Mouse (Mus musculus): ENCODE measurements around the gene Hoxd12. TPM values are rescaled to one million over a fixed set of nuclear protein-coding genes. Genes with fewer than 3 reads are reported as not detected.

Hoxd12 gene
- polyA plus RNA-seq, 1 experiment = not detected

DNA sequence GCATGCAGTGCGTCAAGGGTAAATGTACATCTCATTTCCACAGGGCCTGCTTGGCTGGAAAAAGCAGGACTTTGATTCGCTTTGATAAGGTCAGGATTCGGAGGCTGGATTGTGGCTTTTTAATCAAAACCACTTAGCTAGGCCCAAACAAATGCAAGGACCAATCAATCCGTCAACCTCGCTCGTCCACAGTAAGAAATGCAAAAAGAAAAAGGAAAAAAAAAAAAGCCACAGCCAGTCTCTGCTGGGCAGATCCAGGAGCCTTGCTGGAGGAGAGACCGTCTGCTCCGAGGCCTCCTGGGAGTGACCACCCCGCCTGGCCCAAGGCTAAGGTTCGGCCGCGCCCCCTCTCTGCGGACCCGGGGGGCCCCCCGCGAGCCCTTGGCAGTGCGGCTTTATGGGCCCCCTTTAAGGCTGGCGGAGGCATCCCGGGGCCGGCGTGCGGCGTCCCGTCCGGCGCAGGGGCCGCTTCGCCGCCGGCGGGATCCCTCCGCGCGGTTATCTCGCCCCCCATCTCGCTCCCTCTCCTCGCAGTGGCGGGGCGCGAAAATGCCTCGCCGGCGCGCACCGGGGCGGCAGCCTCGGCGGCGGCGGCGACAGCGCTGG is 29.7 kb downstream of the Hoxd12 start, which contains the start of gene Hoxd8:
Hoxd8 (plus strand) TSS at position 223 of the 606 bp plus-strand sequence.
- H3K4me1 ChIP-seq (ENCODE audit: control insufficient read depth, insufficient read depth, insufficient read length, low read length) = peaks cover 2% of the 10 kb centered on the region; the same call in 1 of the 2 replicates
- peak within 1 kb of the TSS; percentile 70 for H3K27ac ChIP-seq (replicated peaks; ENCODE audit: low read depth, low read length)
- H3K4me3 ChIP-seq (ENCODE audit: insufficient read depth, low read depth, low read length) = peak within 1 kb of the TSS; percentile 79

- peak overlapping the region; percentile 64 for H3K27ac ChIP-seq (replicated peaks; ENCODE audit: low read depth, low read length)
- peaks cover 2% of the 10 kb centered on the region; the same call in 1 of the 2 replicates for H3K4me1 ChIP-seq (ENCODE audit: control insufficient read depth, insufficient read depth, insufficient read length, low read length)
- H3K4me3 ChIP-seq (ENCODE audit: insufficient read depth, low read depth, low read length) = peak overlapping the region; percentile 79
These were observed 30.2 kb downstream of the Hoxd12 start for GRCm38 (mm10) chr2:74704999-74705466.

DNA sequence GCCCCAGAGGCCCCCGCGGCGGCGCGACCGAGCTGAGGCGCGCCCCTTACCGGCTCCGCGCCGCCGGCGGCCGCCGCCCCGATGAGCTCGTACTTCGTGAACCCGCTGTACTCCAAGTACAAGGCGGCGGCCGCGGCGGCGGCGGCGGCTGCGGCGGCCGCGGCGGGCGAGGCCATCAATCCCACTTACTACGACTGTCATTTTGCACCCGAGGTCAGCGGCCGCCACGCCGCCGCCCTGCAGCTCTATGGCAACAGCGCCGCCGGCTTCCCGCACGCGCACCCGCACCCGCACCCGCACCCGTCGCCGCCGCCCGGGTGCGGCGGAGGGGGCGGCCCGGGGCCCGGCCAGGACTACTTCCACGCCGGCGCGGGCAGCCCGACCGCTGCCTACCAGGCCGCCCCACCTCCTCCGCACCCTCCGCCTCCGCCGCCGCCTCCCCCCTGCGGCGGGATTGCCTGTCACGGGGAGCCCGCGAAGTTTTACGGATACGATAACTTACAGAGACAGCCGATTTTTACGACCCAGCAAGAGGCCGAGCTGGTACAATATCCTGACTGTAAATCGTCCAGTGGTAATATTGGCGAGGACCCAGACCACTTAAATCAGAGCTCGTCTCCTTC is 30.8 kb downstream of the Hoxd12 start:
- Histone ChIP-seq H3K4me1 (ENCODE audit: control insufficient read depth, insufficient read depth, insufficient read length, low read length) (peaks cover 2% of the 10 kb centered on the region; the same call in 1 of the 2 replicates), H3K4me3 (ENCODE audit: insufficient read depth, low read depth, low read length) (peak overlapping the region; percentile 79), H3K27ac (replicated peaks; ENCODE audit: low read depth, low read length) (peak overlapping the region; percentile 70)

DNA sequence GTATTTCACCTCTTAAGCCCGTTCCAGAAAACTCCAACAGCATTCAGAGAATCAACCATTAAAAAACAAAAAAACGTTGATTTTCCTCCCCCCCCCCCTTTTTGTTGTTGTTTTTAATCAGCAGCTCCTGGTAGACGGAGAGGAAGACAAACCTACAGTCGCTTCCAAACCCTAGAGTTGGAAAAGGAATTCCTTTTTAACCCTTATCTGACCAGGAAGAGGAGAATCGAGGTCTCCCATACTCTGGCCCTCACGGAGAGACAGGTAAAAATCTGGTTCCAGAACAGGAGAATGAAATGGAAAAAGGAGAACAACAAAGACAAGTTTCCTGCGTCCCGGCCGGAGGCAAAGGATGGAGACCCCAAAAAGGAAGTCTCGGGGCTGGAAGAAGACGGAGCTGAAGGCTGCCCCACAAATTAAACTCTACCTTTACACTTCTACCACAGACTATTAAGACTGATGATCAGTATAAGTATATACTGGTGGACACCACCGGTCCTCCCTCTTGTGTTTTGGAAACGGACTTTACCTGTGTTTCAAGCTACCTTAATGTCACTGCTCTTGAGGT is 31.7 kb downstream of the Hoxd12 start:
- no peak overlapping the region for H3K27ac ChIP-seq (replicated peaks; ENCODE audit: low read depth, low read length)
- peaks cover 2% of the 10 kb centered on the region; the same call in 1 of the 2 replicates for H3K4me1 ChIP-seq (ENCODE audit: control insufficient read depth, insufficient read depth, insufficient read length, low read length)
- peak overlapping the region; percentile 79 for H3K4me3 ChIP-seq (ENCODE audit: insufficient read depth, low read depth, low read length)

DNA sequence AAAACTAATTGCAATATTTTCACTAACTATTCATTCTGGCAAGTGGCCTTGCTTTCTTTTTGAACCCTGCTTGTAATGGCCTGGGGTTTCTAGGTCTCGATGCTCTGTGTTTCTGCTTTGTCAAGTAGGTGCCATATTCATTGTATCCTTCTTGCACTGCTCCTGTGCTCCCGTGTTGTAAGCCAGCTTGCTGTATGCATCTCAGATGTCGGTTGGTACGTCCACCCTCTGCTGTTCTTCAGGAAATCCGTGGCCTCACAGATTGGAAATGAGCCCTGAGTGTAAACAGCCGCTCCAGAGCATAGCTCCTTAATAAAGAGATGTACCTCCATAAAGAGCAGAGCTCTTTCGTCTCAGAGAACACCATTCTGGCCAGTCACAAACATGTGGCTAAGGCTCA is 32.8 kb downstream of the Hoxd12 start:
- H3K4me1 ChIP-seq (ENCODE audit: control insufficient read depth, insufficient read depth, insufficient read length, low read length) = peaks cover 2% of the 10 kb centered on the region; the same call in 1 of the 2 replicates
- H3K4me3 ChIP-seq (ENCODE audit: insufficient read depth, low read depth, low read length) = no peak overlapping the region
- H3K27ac ChIP-seq (replicated peaks; ENCODE audit: low read depth, low read length) = no peak overlapping the region

- Histone ChIP-seq H3K4me1 (ENCODE audit: control insufficient read depth, insufficient read depth, insufficient read length, low read length) (peaks cover 2% of the 10 kb centered on the region; the same call in 1 of the 2 replicates), H3K27ac (replicated peaks; ENCODE audit: low read depth, low read length) (no peak overlapping the region), H3K4me3 (ENCODE audit: insufficient read depth, low read depth, low read length) (no peak overlapping the region)
These were observed 33.9 kb downstream of the Hoxd12 start for GRCm38 (mm10) chr2:74708676-74709075.

DNA sequence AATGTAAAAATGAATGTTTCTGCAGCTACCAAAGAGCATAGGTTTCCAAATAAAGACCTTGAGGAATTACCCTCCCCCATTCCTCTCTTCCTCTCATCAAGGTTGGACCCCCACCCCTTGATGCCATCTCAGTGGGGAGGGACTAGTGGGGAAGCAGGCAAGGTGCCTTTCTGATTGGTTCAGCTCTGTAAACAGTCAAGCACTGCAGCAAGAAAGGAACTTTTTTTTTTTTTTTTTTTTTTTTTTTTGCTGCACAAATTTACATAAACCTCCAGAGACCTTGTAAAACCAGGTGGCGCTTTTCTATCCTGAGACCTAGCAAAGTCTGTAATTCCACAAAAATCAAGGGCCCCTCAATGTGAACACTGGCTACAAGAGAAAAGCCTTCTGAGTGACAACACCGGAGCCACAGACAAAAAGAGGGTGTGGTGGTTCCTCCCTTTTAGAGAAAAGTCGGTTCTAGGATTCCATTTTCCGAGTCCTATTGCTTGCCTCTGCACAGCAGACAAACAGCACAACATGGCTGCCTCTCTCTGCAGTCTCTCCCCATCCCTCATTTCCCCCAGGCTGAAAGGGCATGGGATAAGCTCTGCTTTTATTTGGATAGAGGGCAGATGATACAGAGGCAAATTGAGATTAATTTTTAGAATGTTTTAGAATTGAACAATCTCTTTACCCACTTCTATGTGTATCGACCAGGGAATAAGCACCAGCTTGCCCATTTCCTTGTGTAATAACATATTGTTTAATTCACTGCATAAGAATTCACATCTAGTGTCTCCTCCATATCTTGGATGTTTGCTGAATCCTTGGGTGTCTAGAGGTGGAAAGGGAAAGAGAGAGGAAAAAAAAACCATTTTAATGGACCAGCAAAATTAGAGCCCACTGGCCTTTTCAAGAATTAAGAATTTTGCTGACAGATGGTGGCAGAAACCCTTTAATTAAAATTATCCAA is 34.9 kb downstream of the Hoxd12 start:
- no peak overlapping the region for H3K27ac ChIP-seq (replicated peaks; ENCODE audit: low read depth, low read length)
- H3K4me3 ChIP-seq (ENCODE audit: insufficient read depth, low read depth, low read length) = no peak overlapping the region
- peaks cover 2% of the 10 kb centered on the region; the same call in 1 of the 2 replicates for H3K4me1 ChIP-seq (ENCODE audit: control insufficient read depth, insufficient read depth, insufficient read length, low read length)

GRCm38 (mm10) chr2:74710929-74711543 is 36.2 kb downstream of the Hoxd12 start:
- H3K27ac ChIP-seq (replicated peaks; ENCODE audit: low read depth, low read length) = peak overlapping the region; percentile 91
- H3K4me3 ChIP-seq (ENCODE audit: insufficient read depth, low read depth, low read length) = peak overlapping the region; percentile 77
- peaks cover 2% of the 10 kb centered on the region; the same call in 1 of the 2 replicates for H3K4me1 ChIP-seq (ENCODE audit: control insufficient read depth, insufficient read depth, insufficient read length, low read length)

- peaks cover 2% of the 10 kb centered on the region; the same call in 1 of the 2 replicates for H3K4me1 ChIP-seq (ENCODE audit: control insufficient read depth, insufficient read depth, insufficient read length, low read length)
- H3K4me3 ChIP-seq (ENCODE audit: insufficient read depth, low read depth, low read length) = peak within 1 kb of the TSS; percentile 77
- peak within 1 kb of the TSS; percentile 91 for H3K27ac ChIP-seq (replicated peaks; ENCODE audit: low read depth, low read length)
These were observed 37.2 kb downstream of the Hoxd12 start, which contains the start of the genes Hoxd3 and Hoxd4 for GRCm38 (mm10) chr2:74711721-74712621. Gene Hoxd3, plus strand, starts transcription at chr2:74711927. Gene Hoxd4, plus strand, starts transcription at chr2:74711929.

GRCm38 (mm10) chr2:74713239-74714150 is 38.7 kb downstream of the Hoxd12 start:
- peak overlapping the region; percentile 39; the same call in 1 of the 2 replicates for H3K4me3 ChIP-seq (ENCODE audit: insufficient read depth, low read depth, low read length)
- H3K27ac ChIP-seq (replicated peaks; ENCODE audit: low read depth, low read length) = peak overlapping the region; percentile 46; the same call in 1 of the 2 replicates
- no peaks in the 10 kb centered on the region for H3K4me1 ChIP-seq (ENCODE audit: control insufficient read depth, insufficient read depth, insufficient read length, low read length)

- Histone ChIP-seq H3K4me3 (ENCODE audit: insufficient read depth, low read depth, low read length) (peak overlapping the region; percentile 39; the same call in 1 of the 2 replicates), H3K27ac (replicated peaks; ENCODE audit: low read depth, low read length) (peak overlapping the region; percentile 46), H3K4me1 (ENCODE audit: control insufficient read depth, insufficient read depth, insufficient read length, low read length) (no peaks in the 10 kb centered on the region)
These were observed 39.5 kb downstream of the Hoxd12 start for GRCm38 (mm10) chr2:74714156-74714789.

- Histone ChIP-seq H3K27ac (replicated peaks; ENCODE audit: low read depth, low read length) (0 out of 2 replicates have a peak overlapping the region, but pooled peaks have one; percentile 24), H3K4me1 (ENCODE audit: control insufficient read depth, insufficient read depth, insufficient read length, low read length) (no peaks in the 10 kb centered on the region; the same call in 1 of the 2 replicates), H3K4me3 (ENCODE audit: insufficient read depth, low read depth, low read length) (peak overlapping the region; percentile 39)
These were observed 40.1 kb downstream of the Hoxd12 start for GRCm38 (mm10) chr2:74714881-74715280.

Measured in brown adipose tissue, adult 24 weeks (tissue).